Mouse (Mus musculus) neutrophil, adult 59 days (primary cell): Measurements from ENCODE around the gene Cdrt4. TPM values are rescaled to one million over a fixed set of nuclear protein-coding genes. Genes with fewer than 3 reads are reported as not detected.

Experiments
- total RNA-seq, 2 experiments: library from RNA; stranded (reverse); gene quantifications; 1 replicate in 1 of 2; 2 replicates in 1 of 2; pipeline ENCODE4 v1.2.4; 2023

Cdrt4 gene
- not detected for total RNA-seq

DNA sequence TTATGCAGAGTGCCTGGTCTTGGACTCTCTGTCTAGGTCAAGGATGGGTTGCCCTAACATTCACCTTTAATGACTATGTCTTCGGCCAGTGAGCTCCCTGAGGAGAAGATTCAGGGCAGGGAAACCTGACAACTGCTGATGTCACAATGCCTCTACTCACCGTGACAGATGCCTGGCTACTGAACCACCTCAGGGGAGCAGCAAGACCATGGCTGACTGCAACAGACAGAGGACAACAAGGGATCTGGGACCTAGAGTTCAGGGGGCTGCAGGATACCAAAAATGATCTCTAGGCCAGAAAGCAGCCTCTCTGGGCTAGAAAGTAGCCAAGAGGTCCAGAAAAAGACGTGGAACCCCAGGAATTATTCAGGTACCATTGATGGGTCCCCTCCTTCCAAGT lies at the start of gene Cdrt4:
Gene Cdrt4 (plus strand): TSS at position 182 of the 400 bp plus-strand sequence.

Other genes starting within 250 kb of the Cdrt4 start
- under 1 TPM in 1 of 2 experiments, not detected in 1; 0.37 TPM for gene Zfp287, start 219.3 kb upstream of the Cdrt4 start, total RNA-seq
- gene Gm10428, start 198.1 kb upstream of the Cdrt4 start, total RNA-seq = not detected
- under 1 TPM in 1 of 2 experiments, not detected in 1; 0.97 TPM for gene Zfp286, start 161.7 kb upstream of the Cdrt4 start, total RNA-seq
- 10 to 100 TPM; 14.4 to 16.5 TPM for gene Trim16, start 131.0 kb upstream of the Cdrt4 start, total RNA-seq
- 1 to 10 TPM; 1.0 to 2.3 TPM for gene Fbxw10, start 104.1 kb upstream of the Cdrt4 start, total RNA-seq
- 1 to 10 TPM; 9.2 to 9.9 TPM for gene Tvp23b, start 71.7 kb upstream of the Cdrt4 start, total RNA-seq
- gene Tekt3, start 110.5 kb downstream of the Cdrt4 start, total RNA-seq = not detected
- gene Pmp22, start 177.8 kb downstream of the Cdrt4 start, total RNA-seq = under 1 TPM in 1 of 2 experiments, not detected in 1; 0.31 TPM